Mouse (Mus musculus) midbrain, embryonic 16.5 days (tissue): ENCODE results near the gene Cd2bp2. TPM values are rescaled to one million over a fixed set of nuclear protein-coding genes. Genes with fewer than 3 reads are reported as not detected.
A peak's percentile ranks its signal among the peaks of the same experiment; 100 is the strongest.

ENCODE experiments used
- ATAC-seq: fragments of 200-750 bp; cut with Nextera tagmentation; 2 replicates; pipeline ENCODE4 v1.8.0; 2017; ENCODE audit warnings: moderate TSS enrichment
- H3K27ac ChIP-seq: fragments of 300-500 bp; sonication (generic); 2 replicates; pipeline ENCODE4 v1.5.1; 2014; ENCODE audit warnings: mild to moderate bottlenecking, low read length, mixed read lengths
- H3K27me3 ChIP-seq: fragments of 300-500 bp; sonication (generic); 2 replicates; pipeline ENCODE4 v1.6.1; 2014; ENCODE audit warnings: low read depth, low read length, mixed read lengths; ENCODE audit not compliant: control insufficient read depth, insufficient read depth
- H3K36me3 ChIP-seq: fragments of 300-500 bp; sonication (generic); 2 replicates; pipeline ENCODE4 v1.6.1; 2014; ENCODE audit warnings: mild to moderate bottlenecking, low read length, moderate library complexity, mixed read lengths; ENCODE audit not compliant: control insufficient read depth, insufficient read depth
- H3K4me1 ChIP-seq: fragments of 300-500 bp; sonication (generic); 2 replicates; pipeline ENCODE4 v1.6.1; 2014; ENCODE audit warnings: mild to moderate bottlenecking, low read length, mixed read lengths; ENCODE audit not compliant: control insufficient read depth, insufficient read depth
- H3K4me2 ChIP-seq: fragments of 300-500 bp; sonication (generic); 2 replicates; pipeline ENCODE4 v1.6.1; 2014; ENCODE audit warnings: mild to moderate bottlenecking, low read length, mixed read lengths
- H3K4me3 ChIP-seq: fragments of 300-500 bp; sonication (generic); 2 replicates; pipeline ENCODE4 v1.5.1; 2014; ENCODE audit warnings: low read depth, mild to moderate bottlenecking, low read length, moderate library complexity, mixed read lengths
- H3K9ac ChIP-seq: fragments of 300-500 bp; sonication (generic); 2 replicates; pipeline ENCODE4 v1.6.1; 2014; ENCODE audit warnings: low read depth, low read length, mixed read lengths
- H3K9me3 ChIP-seq: fragments of 300-500 bp; sonication (generic); replicated peaks from 2 replicates; pipeline ENCODE4 v1.6.1; 2014; ENCODE audit warnings: mild to moderate bottlenecking, low read length, mixed read lengths; ENCODE audit not compliant: control insufficient read depth, poor library complexity, severe bottlenecking
- WGBS: fragments of 180-500 bp; shearing (Covaris S2); extraction: QIAGEN DNeasy Blood & Tissue Kit; methylation state at CpG from one replicate; pipeline ENCODE4 v1.1.7; 2014; 5-methylcytosine and 5-hydroxymethylcytosine counted together
- polyA plus RNA-seq: library from polyadenylated mRNA; unstranded; fragments of >200 nt; fragmentation: Nextera tagmentation; extraction: Ambion mirVana; gene quantifications from 2 replicates; pipeline ENCODE4 v1.2.1, GENCODE M21; 2015

Gene Cd2bp2
- polyA plus RNA-seq, 1 experiment from 2014 or later, result 76.1 TPM

DNA sequence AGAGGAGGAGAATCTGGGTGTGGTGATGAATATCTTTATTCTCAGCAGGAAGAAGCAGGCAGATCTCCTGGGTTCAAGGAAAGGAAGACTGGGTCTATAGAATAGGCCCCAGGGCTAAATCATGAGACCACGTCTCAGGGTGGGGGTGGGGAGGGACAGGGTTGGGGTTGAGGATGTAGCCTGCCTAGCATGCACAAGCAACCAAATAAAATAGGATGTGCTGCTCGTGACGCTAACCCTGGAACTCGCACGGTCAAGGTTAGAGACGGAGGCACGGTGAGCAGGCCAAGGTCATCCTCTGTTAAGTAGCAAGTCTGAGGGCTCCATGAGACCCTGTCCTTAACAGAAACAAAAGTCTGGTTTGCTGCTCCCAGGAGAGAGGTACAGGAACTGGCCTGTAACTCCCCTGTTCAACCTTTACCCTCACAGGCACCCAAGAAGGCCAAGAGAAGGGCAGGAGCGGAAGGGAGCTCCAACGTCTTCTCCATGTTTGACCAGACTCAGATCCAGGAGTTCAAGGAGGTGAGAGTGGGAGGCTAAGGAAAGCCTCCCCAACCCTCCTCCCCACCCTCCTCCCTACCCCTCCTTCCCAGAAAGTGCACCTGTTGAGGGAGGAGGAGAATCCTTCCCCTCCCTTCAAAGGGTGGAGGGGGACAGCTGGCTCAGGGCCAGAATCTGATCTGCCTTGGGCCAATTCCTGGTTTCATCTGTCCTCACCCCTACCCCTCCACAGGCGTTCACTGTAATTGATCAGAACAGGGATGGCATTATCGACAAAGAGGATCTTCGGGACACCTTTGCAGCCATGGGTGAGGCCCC is 16.8 kb upstream of the Cd2bp2 start:
- Histone ChIP-seq H3K4me1 (peaks cover 3% of the 10 kb centered on the region), H3K9ac (no peak overlapping the region), H3K9me3 (no peaks in the 10 kb centered on the region), H3K27me3 (no peaks in the 10 kb centered on the region), H3K4me2 (no peak overlapping the region), H3K36me3 (no peaks in the 10 kb centered on the region), H3K27ac (no peak overlapping the region), H3K4me3 (no peak overlapping the region)
- 92% methylated on average over 12 of the region's 12 CpGs for WGBS
- ATAC-seq, result no peak

DNA sequence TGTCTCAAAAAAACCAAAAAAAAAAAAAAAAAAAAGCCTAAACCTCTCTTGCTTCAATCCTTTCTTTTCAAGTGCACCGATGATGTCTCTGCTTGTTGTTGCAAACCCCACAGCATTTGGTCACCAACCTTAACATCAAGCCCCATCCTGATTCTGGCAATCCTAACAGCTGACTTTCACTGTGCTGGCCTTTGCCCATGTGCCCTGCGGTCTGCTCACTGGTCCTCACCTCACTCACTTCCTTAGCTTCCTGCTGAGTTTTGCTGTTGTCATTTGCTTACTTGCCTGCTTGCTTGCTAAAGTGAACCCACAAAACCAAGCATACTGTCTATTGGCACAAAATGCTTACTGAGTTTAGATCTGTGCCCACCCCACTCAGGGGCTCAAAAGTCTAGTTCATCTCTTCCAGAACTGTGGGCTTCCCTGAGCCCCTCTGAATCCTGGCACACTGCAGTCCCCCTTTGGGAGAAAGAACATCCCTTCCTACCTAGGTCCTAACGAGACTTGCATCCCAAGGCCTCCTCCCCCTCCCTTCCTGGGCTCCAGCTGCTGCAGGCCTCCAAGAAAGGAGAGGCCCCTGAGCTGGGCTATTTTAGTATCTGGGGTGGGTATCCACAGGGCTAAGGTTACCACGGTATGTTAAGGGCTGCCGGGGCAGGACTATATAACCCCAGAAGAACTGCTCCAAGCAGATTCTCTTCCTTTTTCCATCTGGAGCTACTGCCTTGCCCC is 15.3 kb upstream of the Cd2bp2 start:
- H3K9ac ChIP-seq, result no peak overlapping the region
- peaks cover 14% of the 10 kb centered on the region for H3K4me1 ChIP-seq
- H3K9me3 ChIP-seq, result no peaks in the 10 kb centered on the region
- H3K36me3 ChIP-seq, result no peaks in the 10 kb centered on the region
- no peak for ATAC-seq
- H3K4me2 ChIP-seq, result no peak overlapping the region
- no peak overlapping the region for H3K27ac ChIP-seq
- no peak overlapping the region for H3K4me3 ChIP-seq
- 77% methylated on average over 5 of the region's 5 CpGs for WGBS
- H3K27me3 ChIP-seq, result no peaks in the 10 kb centered on the region

DNA sequence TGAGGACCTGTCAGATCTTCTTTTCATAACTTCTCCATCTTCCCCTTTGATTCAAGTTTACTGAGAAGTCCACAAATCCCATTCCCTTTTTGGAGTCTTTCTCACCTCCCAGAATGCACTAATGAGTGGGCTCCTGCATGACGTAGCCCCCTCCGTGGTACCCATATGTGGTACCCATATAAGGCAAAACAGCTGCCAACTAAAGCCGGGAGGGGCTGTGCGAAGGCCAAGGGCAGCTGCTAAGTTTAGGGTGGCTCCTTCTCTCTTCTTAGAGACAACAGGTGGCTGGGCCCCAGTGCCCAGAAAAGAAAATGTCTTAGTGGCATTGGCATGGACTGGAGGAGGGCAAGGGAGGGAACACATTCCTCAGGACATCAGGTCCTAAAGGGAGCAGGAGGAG is 14.4 kb upstream of the Cd2bp2 start:
- Histone ChIP-seq H3K4me2 (no peak overlapping the region), H3K4me3 (no peak overlapping the region), H3K9ac (no peak overlapping the region), H3K36me3 (peaks cover 2% of the 10 kb centered on the region; the same call in 1 of the 2 replicates), H3K27ac (no peak overlapping the region), H3K4me1 (peaks cover 22% of the 10 kb centered on the region), H3K27me3 (no peaks in the 10 kb centered on the region), H3K9me3 (no peaks in the 10 kb centered on the region)
- 96% methylated on average over 4 of the region's 4 CpGs for WGBS
- no peak for ATAC-seq

DNA sequence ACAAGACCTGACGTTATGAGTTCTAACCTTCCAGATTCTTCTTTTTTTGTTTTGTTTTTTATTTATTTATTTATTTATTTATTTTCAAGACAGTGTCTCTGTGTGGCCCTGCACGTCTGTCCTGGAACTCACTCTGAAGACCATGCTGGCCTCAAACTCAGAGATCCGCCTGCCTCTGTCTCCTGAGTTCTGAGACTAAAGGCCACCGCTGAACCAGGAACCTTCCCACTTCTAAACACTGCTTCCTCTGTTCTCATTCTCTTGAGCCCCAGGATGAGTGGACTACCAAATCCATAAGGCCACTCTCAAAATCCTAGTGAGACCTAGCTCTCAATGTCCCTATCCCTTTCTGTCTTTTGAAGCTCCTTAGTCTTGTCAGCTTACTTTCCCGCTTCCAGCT is 14.0 kb upstream of the Cd2bp2 start:
- Histone ChIP-seq H3K9ac (no peak overlapping the region), H3K4me1 (peaks cover 26% of the 10 kb centered on the region), H3K27ac (peak overlapping the region; percentile 85; the same call in 1 of the 2 replicates), H3K36me3 (peaks cover 3% of the 10 kb centered on the region; the same call in 1 of the 2 replicates), H3K9me3 (no peaks in the 10 kb centered on the region), H3K27me3 (no peaks in the 10 kb centered on the region), H3K4me3 (no peak overlapping the region), H3K4me2 (peak overlapping the region; percentile 70)
- ATAC-seq, result no peak
- 77% methylated on average over 5 of the region's 5 CpGs for WGBS

DNA sequence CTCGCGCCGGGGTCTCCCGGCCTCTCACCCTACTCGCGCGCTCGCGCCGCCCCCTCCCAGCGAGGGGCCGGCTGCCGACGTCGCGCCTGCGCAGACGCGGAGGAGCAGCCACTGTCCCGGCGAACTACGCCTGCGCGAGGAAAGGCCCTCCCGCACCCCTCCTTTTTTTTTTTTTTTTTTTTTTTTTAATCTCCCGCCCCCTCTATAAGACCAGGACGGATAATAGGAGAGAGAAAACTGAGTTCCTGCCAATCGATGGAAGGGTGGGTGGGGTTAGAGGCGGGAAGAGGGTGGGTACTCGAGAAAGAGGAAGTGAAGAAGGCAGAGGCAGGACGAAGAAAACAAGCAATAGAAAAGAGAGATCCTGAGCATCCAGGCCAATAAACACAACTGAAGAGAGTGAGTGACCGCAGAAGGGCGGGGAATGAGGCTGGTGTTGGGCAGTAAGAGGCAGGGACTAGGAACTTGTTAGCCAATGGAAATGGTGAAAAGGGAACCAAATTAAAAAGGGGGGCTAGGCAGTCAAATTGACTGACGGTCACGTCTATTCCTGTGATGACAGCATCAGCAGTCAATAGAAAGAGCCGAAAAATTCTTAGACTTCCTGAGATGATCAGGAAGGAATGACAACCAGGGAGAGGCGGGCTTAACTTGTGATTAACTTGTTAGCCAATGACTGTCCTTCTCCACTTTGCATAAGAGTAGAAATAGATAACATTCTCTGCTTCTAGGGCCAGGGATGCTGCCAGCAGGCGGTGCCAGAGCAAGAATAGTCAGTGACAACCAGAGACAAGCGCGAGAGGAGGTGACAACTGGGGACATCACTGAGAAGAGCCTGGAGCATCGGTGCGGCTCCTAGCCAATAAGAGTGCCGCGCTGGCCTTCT is 12.9 kb upstream of the Cd2bp2 start, which contains the start of gene Mylpf:
Gene Mylpf (plus strand): TSS at position 338 of the 886 bp plus-strand sequence.
- Histone ChIP-seq H3K36me3 (peaks cover 5% of the 10 kb centered on the region; the same call in 1 of the 2 replicates), H3K9ac (peak within 1 kb of the TSS; percentile 91)
- WGBS, result under 1% methylated on average over 40 of the region's 44 CpGs

DNA sequence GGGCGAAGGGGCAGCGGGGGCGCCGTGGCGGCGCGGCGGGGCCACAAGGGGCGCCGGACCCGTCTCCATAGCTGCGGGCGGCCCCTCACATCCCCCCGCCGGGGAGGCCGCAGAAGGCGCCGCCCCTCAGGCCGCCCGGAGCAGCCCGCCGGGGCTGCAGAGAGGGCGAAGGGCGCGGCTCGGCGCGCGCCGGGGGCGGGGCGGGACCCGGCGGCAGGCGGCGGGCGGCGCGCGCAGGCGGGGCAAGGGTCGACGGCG is 12.4 kb upstream of the Cd2bp2 start, which contains the start of gene Tbc1d10b:
Gene Tbc1d10b (minus strand): TSS at position 174 of the 258 bp plus-strand sequence.
- Histone ChIP-seq H3K9ac (peak within 1 kb of the TSS; percentile 91), H3K27ac (peak within 1 kb of the TSS; percentile 85), H3K4me1 (peaks cover 30% of the 10 kb centered on the region), H3K4me2 (peak within 1 kb of the TSS; percentile 99), H3K36me3 (peaks cover 8% of the 10 kb centered on the region; the same call in 1 of the 2 replicates), H3K9me3 (no peaks in the 10 kb centered on the region), H3K27me3 (no peaks in the 10 kb centered on the region), H3K4me3 (peak within 1 kb of the TSS; percentile 91)
- 0% methylated on average over 26 of the region's 44 CpGs for WGBS
- peak; percentile 6; the same call in 1 of the 2 replicates for ATAC-seq

More for the DNA sequence above, 12.9 kb upstream of the Cd2bp2 start, which contains the start of gene Mylpf:
- Histone ChIP-seq H3K4me1 (peaks cover 30% of the 10 kb centered on the region), H3K27ac (peak within 1 kb of the TSS; percentile 85), H3K27me3 (no peaks in the 10 kb centered on the region), H3K4me2 (peak within 1 kb of the TSS; percentile 99), H3K4me3 (peak within 1 kb of the TSS; percentile 91), H3K9me3 (no peaks in the 10 kb centered on the region)
- peak; percentile 96 for ATAC-seq

DNA sequence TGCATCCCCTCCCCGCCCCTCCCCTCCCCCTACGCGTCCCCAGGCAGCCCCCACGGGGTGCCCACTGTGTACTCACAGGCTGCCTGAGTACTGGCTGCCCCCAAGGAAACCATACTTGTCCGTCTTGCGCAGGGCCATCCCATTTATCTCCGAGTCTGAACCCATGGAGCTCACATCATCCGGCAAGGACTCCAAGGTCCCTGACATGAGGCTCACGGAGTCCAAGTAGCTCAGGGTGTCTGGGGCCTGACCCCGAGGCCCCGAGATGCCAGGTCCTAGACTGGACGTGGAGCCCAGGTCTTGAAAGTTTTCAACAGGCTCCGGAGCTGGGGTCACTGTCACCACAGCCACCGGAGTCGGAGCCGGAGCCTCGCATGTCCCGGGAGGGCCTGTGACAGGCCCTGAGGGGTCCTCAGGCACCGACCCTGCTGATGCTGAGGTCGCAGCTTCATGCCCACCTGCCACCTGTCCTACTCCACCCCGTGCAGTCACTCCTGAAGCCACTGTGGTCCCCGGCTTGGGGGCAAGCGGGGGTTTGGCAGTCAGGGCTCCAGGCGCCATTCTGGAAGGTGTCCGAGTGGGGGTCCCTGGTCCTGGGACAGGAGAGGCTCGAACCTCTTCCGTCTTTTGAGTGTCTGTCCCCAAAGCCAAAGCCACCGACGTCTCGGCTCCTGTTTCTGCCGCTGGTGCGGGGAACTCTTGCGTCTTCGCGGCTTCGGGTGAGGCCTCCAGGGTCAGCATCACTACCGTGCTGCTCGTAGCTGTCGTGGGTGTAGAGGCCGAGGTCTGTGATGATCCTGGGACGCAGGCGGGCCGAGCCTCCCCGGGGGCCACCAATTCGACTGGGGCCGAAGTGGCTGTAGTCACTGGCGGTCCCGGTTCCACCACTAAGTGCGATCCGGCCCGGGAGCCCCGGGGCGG is 11.8 kb upstream of the Cd2bp2 start:
- WGBS, result under 1% methylated on average over 53 of the region's 53 CpGs

DNA sequence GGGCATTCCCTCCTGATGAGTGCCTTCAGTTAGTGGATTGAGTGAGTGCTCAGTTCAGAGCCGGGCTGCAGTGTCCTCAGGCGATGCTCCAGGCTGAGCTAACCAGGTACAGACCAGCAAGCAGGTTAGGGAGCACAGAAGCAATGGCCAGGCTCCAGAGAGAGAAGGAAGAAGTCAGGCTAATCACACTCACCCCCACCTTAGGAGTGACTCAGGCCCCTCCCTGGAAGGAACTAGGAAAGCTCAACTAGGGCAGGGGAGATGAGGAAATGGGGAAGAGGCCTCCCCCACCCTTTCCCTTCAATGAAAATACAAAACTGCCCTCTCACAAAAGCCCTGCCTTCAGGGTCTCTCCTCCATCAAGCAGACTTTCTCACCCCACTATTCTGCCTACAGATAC is 10.8 kb upstream of the Cd2bp2 start:
- no peak for ATAC-seq
- Histone ChIP-seq H3K27ac (no peak overlapping the region), H3K4me2 (peak overlapping the region; percentile 99), H3K4me3 (peak overlapping the region; percentile 91), H3K27me3 (no peaks in the 10 kb centered on the region), H3K9ac (peak overlapping the region; percentile 91), H3K9me3 (no peaks in the 10 kb centered on the region), H3K4me1 (peaks cover 30% of the 10 kb centered on the region), H3K36me3 (peaks cover 12% of the 10 kb centered on the region; the same call in 1 of the 2 replicates)
- 58% methylated on average over 2 of the region's 2 CpGs for WGBS

More for the DNA sequence above, 11.8 kb upstream of the Cd2bp2 start:
- peak overlapping the region; percentile 91 for H3K9ac ChIP-seq
- peak overlapping the region; percentile 99 for H3K4me2 ChIP-seq
- H3K27me3 ChIP-seq, result no peaks in the 10 kb centered on the region
- H3K4me1 ChIP-seq, result peaks cover 30% of the 10 kb centered on the region
- H3K9me3 ChIP-seq, result no peaks in the 10 kb centered on the region
- peak overlapping the region; percentile 91 for H3K4me3 ChIP-seq
- ATAC-seq, result 0 out of 2 replicates have a peak, but pooled peaks have one; percentile 2
- H3K36me3 ChIP-seq, result peaks cover 12% of the 10 kb centered on the region; the same call in 1 of the 2 replicates
- peak overlapping the region; percentile 83 for H3K27ac ChIP-seq
